Mouse (Mus musculus) lung, adult 2 months (tissue): ENCODE results near the gene Gm20388. TPM values are rescaled to one million over a fixed set of nuclear protein-coding genes. Genes with fewer than 3 reads are reported as not detected.
"Not testable (repeated sequence)": the region's sequence is repeated elsewhere in the genome, so short reads cannot be mapped to it uniquely, and the experiment has no call there.

Experiments
- DNase-seq: peaks from one replicate; pipeline ENCODE4 v3.0.0; 2022
- H3K4me1 ChIP-seq: fragments of 200-500 bp; 2 replicates; pipeline ENCODE4 v1.6.1; 2011; ENCODE audit warnings: low read length; ENCODE audit not compliant: control insufficient read depth, insufficient read depth
- H3K4me3 ChIP-seq: fragments of 200-500 bp; replicated peaks from 2 replicates; pipeline ENCODE3; 2011; ENCODE audit warnings: low read depth, mild to moderate bottlenecking, control low read depth, low read length; ENCODE audit errors: extremely low read depth
- CTCF ChIP-seq: fragments of 200-500 bp; IDR thresholded peaks from 2 replicates; pipeline ENCODE4 v1.5.1; 2011; ENCODE audit warnings: mild to moderate bottlenecking, low read length, control low read depth; ENCODE audit not compliant: insufficient read depth
- POLR2A ChIP-seq: fragments of 200-500 bp; IDR thresholded peaks from 2 replicates; pipeline ENCODE4 v1.6.1; 2011; ENCODE audit warnings: low read depth, mild to moderate bottlenecking, control low read depth, low read length, borderline replicate concordance; ENCODE audit errors: extremely low read depth
- WGBS: fragments of 180-500 bp; shearing (Covaris S2); methylation state at CpG from one replicate; pipeline ENCODE4 v1.1.7; 2018; 5-methylcytosine and 5-hydroxymethylcytosine counted together
- polyA plus RNA-seq: library from polyadenylated mRNA; depleted of rRNA; stranded (reverse); fragments of >200 nt; gene quantifications from 2 replicates; pipeline ENCODE4 v1.2.3, GENCODE M21; 2012

Gene Gm20388
- polyA plus RNA-seq, 1 experiment: 67.8 TPM

DNA sequence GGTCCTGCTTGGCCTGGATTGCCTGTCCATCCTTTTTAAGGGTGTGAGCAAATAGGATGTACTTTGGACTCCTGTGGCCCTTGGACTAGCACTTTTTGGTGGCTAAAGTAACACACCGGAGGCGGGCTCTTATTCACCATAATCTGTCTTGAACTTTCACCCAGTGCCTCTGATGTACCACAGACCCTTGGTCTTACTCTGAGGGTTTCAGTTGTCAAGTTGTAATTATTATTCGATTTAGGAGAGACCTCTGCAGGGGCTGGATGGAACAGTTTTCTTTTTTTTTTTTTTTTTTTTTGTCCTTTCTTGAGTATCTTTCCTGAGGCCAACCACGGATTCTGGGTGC lies 3532.9 kb downstream of the Gm20388 start:
- TF ChIP-seq CTCF: no peak
- no peak for TF ChIP-seq POLR2A
- Histone ChIP-seq H3K4me3 (peak overlapping the region; percentile 74), H3K4me1 (peaks cover 3% of the 10 kb centered on the region; the same call in 1 of the 2 replicates)
- WGBS: 14% methylated on average over 4 of the region's 4 CpGs
- DNase-seq: no peak

DNA sequence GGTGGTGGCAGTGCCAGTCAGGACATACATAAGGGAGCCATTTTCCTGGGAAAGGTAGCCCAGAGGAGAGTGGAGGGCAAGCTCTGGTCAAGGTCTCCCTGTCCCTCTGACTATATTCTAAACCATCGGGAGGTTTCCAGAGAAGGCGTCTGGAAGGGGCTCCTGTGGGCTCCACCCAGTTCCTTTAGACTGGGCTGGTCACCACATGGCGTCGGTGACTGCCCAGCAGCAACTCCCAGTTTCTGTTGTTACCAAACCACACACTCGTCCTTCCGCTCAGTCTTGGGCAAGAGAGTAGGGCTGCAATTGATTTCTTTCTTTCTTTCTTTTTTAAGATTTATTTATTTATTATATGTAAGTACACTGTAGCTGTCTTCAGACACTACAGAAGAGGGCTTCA lies 3533.5 kb downstream of the Gm20388 start:
- DNase-seq: no peak
- Histone ChIP-seq H3K4me1 (peaks cover 3% of the 10 kb centered on the region; the same call in 1 of the 2 replicates), H3K4me3 (no peak overlapping the region)
- 75% methylated on average over 6 of the region's 6 CpGs for WGBS
- no peak for TF ChIP-seq CTCF
- no peak for TF ChIP-seq POLR2A

DNA sequence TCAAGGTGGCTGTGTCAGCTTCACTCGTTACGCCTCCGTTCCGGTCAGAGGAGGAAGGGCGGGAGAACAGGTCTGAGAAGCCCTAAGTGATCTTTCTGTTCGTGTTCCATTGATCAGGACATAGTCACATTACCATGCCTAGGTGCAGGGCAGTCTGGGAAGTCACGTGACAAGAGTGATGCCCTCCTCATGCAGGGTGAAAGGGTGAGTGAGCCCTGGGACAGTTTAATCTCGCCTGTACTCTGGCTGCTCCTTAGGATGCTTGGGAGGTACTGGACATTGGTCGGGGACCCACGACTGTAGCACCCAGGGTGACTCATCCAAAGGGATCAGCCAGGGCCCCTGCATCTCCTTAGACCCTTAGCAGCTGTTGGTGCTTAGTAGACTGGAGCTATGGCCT lies 3535.3 kb downstream of the Gm20388 start:
- DNase-seq: no peak

DNA sequence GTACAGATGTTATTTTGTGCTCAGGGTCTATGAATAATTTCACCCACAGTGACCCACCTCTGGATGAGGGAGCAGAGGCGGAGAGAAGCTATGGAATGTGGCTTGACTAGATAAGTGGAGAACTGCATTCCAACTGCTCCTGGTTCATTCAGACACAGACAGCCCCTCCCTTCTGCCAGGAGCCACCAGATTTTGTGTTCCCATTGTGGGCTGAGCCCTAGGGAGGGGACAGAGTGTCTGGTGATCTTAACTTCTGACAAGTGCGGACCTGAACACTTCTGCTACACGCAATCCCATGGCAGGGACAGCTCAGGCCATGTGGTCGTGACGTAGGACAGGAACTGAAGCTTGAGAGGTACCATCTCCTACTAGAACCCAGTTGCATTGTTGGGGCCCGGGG lies 3536.2 kb downstream of the Gm20388 start:
- TF ChIP-seq POLR2A (no peak), CTCF (no peak)
- H3K4me3 ChIP-seq: no peak overlapping the region
- H3K4me1 ChIP-seq: peaks cover 3% of the 10 kb centered on the region; the same call in 1 of the 2 replicates
- DNase-seq: no peak
- 76% methylated on average over 6 of the region's 6 CpGs for WGBS

More for the DNA sequence above, 3535.3 kb downstream of the Gm20388 start:
- no peak for TF ChIP-seq CTCF
- no peak for TF ChIP-seq POLR2A
- H3K4me1 ChIP-seq: peaks cover 3% of the 10 kb centered on the region; the same call in 1 of the 2 replicates
- H3K4me3 ChIP-seq: no peak overlapping the region
- WGBS: 79% methylated on average over 10 of the region's 10 CpGs

DNA sequence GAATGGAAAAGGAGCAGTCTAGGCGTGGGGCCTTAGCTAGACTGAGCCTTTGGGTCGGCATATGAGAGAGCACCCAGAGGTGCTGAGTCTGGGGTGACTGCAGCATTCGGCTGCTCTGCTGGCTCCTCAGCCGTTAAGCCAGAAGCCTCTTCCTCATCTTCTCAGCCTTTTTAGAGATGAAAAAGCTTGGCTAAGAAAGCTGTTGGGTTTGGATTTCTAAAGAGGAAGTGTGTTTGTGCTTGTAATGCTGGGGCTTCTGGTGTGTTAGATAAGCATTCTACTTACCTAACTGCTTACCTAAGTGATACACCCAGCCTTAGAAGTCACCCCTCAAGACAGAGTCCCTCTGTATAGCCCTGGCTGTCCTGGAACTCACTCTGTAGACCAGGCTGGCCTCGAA lies 3540.1 kb downstream of the Gm20388 start:
- DNase-seq: no peak
- TF ChIP-seq POLR2A (no peak), CTCF (no peak)
- no peak overlapping the region for H3K4me3 ChIP-seq
- WGBS: 88% methylated on average over 5 of the region's 5 CpGs
- H3K4me1 ChIP-seq: no peaks in the 10 kb centered on the region

DNA sequence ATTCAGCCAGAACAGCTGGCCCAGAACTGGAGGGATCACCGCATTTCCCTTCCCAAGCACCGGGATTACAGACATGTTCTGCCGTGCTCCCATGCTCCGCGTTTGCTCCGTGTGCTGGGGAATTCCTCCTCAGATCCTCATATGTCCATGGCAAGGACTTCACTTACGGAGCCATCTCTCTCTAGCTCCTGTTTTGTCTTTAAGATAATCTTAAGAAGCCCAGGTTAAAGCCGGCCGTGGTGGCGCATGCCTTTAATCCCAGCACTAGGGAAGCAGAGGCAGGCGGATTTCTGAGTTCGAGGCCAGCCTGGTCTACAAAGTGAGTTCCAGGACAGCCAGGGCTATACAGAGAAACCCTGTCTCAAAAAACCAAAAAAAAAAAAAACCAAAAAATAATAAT lies 3541.1 kb downstream of the Gm20388 start:
- not testable (repeated sequence) for H3K4me1 ChIP-seq, H3K4me3 ChIP-seq, DNase-seq
- WGBS: 94% methylated on average over 12 of the region's 12 CpGs

DNA sequence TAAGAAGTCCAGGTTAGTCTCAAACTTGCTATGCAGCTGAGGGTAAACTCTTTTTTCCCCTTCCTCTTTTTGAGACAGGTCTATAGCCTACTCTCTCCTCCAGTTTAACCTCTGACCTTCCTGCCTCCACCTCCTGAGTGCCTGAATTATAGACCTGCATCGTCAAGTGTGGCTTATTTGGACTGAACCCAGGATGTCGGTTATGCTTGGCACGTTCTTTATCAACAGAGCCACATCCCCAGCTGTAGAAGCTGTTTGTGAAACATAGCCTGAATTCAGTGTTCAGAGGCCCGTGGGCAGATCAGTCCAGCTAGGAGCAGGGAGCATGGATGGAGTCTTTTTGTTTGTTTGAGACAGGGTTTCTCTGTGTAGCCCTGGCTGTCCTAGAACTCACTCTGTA lies 3541.5 kb downstream of the Gm20388 start:
- 54% methylated on average over 4 of the region's 4 CpGs for WGBS
- no peak for TF ChIP-seq POLR2A
- TF ChIP-seq CTCF: no peak
- Histone ChIP-seq H3K4me1 (no peaks in the 10 kb centered on the region), H3K4me3 (no peak overlapping the region)
- no peak for DNase-seq

DNA sequence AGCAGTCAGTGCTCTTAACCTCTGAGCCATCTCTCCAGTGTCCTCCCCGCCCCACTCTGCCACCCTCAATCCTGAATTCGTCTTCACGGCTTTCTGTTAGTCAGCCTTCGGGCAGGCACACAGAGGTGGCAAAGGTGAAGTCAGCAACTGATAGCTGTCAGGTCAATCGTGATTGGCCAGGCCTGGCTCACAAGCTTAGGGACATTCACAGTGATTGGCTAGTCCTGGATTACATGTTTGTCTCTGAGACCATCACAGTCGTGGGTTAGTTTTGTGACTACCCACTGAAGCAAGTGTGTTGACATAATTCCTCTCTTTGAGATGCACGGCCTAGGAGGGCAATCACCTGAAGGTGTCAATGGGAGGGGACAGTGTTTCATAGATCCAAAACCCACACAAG lies 3542.7 kb downstream of the Gm20388 start:
- TF ChIP-seq POLR2A (no peak), CTCF (no peak)
- H3K4me3 ChIP-seq: no peak overlapping the region
- 76% methylated on average over 7 of the region's 7 CpGs for WGBS
- DNase-seq: no peak
- H3K4me1 ChIP-seq: no peaks in the 10 kb centered on the region

DNA sequence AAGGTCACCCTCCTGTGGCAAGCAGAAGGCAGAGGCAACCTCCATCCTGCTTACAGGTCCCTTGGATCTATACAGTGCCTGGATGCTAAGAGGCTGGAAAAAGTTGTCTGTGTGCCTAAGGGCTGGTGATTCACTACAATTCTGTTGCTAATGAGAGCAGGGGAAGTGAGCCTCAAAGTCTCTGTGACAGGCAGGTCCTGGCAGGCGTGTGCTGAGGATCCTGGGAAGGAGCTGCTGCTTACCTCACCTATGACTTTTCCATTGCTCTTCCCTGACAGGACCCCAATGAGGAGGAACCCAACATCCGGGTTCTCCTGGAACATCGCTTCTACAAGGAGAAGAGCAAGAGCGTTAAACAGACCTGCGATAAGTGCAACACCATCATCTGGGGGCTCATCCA lies 3543.3 kb downstream of the Gm20388 start:
- no peak overlapping the region for H3K4me3 ChIP-seq
- TF ChIP-seq CTCF: no peak
- no peak for TF ChIP-seq POLR2A
- no peaks in the 10 kb centered on the region for H3K4me1 ChIP-seq
- WGBS: 87% methylated on average over 5 of the region's 5 CpGs
- DNase-seq: no peak

DNA sequence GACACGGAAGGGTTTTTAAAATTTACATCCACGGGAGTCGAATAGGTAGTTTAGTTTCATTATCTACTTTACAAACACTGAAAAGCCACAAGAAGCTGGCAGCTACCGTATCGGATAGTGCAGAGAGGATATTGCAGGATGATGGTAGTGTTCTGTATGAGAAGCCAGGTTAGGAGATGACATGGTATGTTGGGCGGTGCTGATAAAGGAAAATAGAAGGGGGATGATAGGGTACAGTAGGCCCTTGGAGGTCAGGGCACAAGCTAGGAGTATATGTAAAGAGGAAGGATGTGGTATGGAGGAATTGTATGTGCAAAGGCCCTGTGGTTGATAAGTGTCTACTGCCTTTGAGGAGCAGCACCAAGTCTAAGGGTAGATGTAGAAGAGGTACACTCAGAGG lies 3543.9 kb downstream of the Gm20388 start:
- DNase-seq: no peak
- 94% methylated on average over 6 of the region's 6 CpGs for WGBS
- Histone ChIP-seq H3K4me3 (no peak overlapping the region), H3K4me1 (no peaks in the 10 kb centered on the region)
- TF ChIP-seq CTCF (no peak), POLR2A (no peak)

DNA sequence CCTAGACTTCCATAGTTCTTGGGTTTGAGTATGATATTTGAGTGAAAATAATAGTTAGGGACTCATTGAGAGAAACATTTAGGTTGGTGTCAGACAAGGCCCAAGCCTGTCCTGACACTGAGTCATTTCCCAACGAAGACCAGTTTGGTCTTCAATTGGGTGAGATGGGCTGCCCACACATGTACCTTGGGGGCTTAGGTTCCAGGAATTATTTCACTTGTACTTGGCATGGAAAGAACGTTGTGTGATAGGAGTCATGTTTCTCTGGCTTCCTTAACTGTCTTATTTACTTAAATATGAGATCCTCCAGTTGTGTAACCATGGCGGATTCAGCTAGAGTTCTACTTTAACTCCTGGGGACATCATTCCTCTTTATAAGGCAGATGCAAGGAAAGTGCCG lies 3553.0 kb downstream of the Gm20388 start:
- WGBS: 88% methylated on average over 4 of the region's 4 CpGs
- Histone ChIP-seq H3K4me3 (no peak overlapping the region), H3K4me1 (no peaks in the 10 kb centered on the region)
- no peak for DNase-seq
- TF ChIP-seq CTCF: no peak
- TF ChIP-seq POLR2A: no peak
